Mouse (Mus musculus) embryonic facial prominence, embryonic 14.5 days (tissue): ENCODE measurements at regions not wholly inside any gene's neighbourhood (a gene's known extent, or its start where the extent isn't known, plus 50 kb on each side); places are given as distances from the start of the nearest gene placed in this dataset.

ENCODE experiments used
- ATAC-seq: fragments of 200-750 bp; cut with Nextera tagmentation; 2 replicates; pipeline ENCODE4 v1.8.0; 2017; ENCODE audit warnings: low read depth, moderate number of reproducible peaks, moderate TSS enrichment
- DNase-seq: peaks from one replicate; pipeline ENCODE4 v3.0.0-alpha.2; 2015; ENCODE audit warnings: low spot score
- H3K27ac ChIP-seq: fragments of 300-500 bp; sonication (generic); replicated peaks from 2 replicates; pipeline ENCODE4 v1.5.1; 2014; ENCODE audit warnings: low read depth, mild to moderate bottlenecking, low read length, moderate library complexity
- H3K27me3 ChIP-seq: fragments of 300-500 bp; sonication (generic); replicated peaks from 2 replicates; pipeline ENCODE4 v1.6.1; 2014; ENCODE audit warnings: low read length; ENCODE audit not compliant: control insufficient read depth, insufficient read depth
- H3K36me3 ChIP-seq: fragments of 300-500 bp; sonication (generic); 2 replicates; pipeline ENCODE4 v1.6.1; 2014; ENCODE audit warnings: low read length, mixed read lengths; ENCODE audit not compliant: control insufficient read depth, insufficient read depth
- H3K4me1 ChIP-seq: fragments of 300-500 bp; sonication (generic); 2 replicates; pipeline ENCODE4 v1.6.1; 2014; ENCODE audit warnings: antibody characterized with exemption, low read length; ENCODE audit not compliant: control insufficient read depth, insufficient read depth
- H3K4me2 ChIP-seq: fragments of 300-500 bp; sonication (generic); 2 replicates; pipeline ENCODE4 v1.6.1; 2014; ENCODE audit warnings: low read depth, mild to moderate bottlenecking, low read length, moderate library complexity, mixed read lengths
- H3K4me3 ChIP-seq: fragments of 300-500 bp; sonication (generic); 2 replicates; pipeline ENCODE4 v1.5.1; 2014; ENCODE audit warnings: low read depth, mild to moderate bottlenecking, low read length
- H3K9ac ChIP-seq: fragments of 300-500 bp; sonication (generic); 2 replicates; pipeline ENCODE4 v1.6.1; 2014; ENCODE audit warnings: low read depth, mild to moderate bottlenecking, low read length, moderate library complexity, mixed read lengths
- H3K9me3 ChIP-seq: fragments of 300-500 bp; sonication (generic); 2 replicates; pipeline ENCODE4 v1.6.1; 2016; ENCODE audit warnings: low read length; ENCODE audit not compliant: control insufficient read depth
- WGBS: fragments of 180-500 bp; shearing (Covaris S2); extraction: QIAGEN DNeasy Blood & Tissue Kit; methylation state at CpG from one replicate; pipeline ENCODE4 v1.1.7; 2014; 5-methylcytosine and 5-hydroxymethylcytosine counted together

- no peak for ATAC-seq
- no peak overlapping the region for H3K27ac ChIP-seq
- 88% methylated on average over 8 of the region's 8 CpGs for WGBS
- H3K27me3 ChIP-seq: no peaks in the 10 kb centered on the region
- no peak overlapping the region for H3K9ac ChIP-seq
- no peak for DNase-seq
- H3K4me2 ChIP-seq: no peak overlapping the region
- H3K4me3 ChIP-seq: no peak overlapping the region
- H3K9me3 ChIP-seq: no peaks in the 10 kb centered on the region
- H3K36me3 ChIP-seq: no peaks in the 10 kb centered on the region
- H3K4me1 ChIP-seq: no peaks in the 10 kb centered on the region
Measured at GRCm38 (mm10) chr8:113051770-113052473, 482.1 kb downstream of the Cntnap4 start.

GRCm38 (mm10) chr8:113065246-113066169 is 495.7 kb downstream of the Cntnap4 start:
- Histone ChIP-seq H3K36me3 (no peaks in the 10 kb centered on the region), H3K4me2 (no peak overlapping the region), H3K27ac (no peak overlapping the region), H3K27me3 (no peaks in the 10 kb centered on the region), H3K9me3 (no peaks in the 10 kb centered on the region), H3K9ac (no peak overlapping the region), H3K4me1 (no peaks in the 10 kb centered on the region), H3K4me3 (no peak overlapping the region)
- no peak for DNase-seq
- ATAC-seq: no peak
- 62% methylated on average over 2 of the region's 2 CpGs for whole genome bisulfite sequencing

- Histone ChIP-seq H3K4me1 (no peaks in the 10 kb centered on the region), H3K27me3 (no peaks in the 10 kb centered on the region), H3K36me3 (no peaks in the 10 kb centered on the region), H3K4me2 (no peak overlapping the region), H3K9ac (no peak overlapping the region), H3K9me3 (no peaks in the 10 kb centered on the region), H3K27ac (no peak overlapping the region), H3K4me3 (no peak overlapping the region)
- WGBS: 82% methylated on average over 6 of the region's 6 CpGs
- DNase-seq (no peak), ATAC-seq (no peak)
Measured at GRCm38 (mm10) chr8:113066170-113066708, 496.4 kb downstream of the Cntnap4 start.

- 89% methylated on average over 2 of the region's 2 CpGs for WGBS
- Histone ChIP-seq H3K9me3 (no peaks in the 10 kb centered on the region), H3K4me2 (no peak overlapping the region), H3K36me3 (no peaks in the 10 kb centered on the region), H3K27ac (no peak overlapping the region), H3K9ac (no peak overlapping the region), H3K4me3 (no peak overlapping the region), H3K4me1 (no peaks in the 10 kb centered on the region), H3K27me3 (no peaks in the 10 kb centered on the region)
- ATAC-seq (no peak), DNase-seq (no peak)
Measured at GRCm38 (mm10) chr8:113083976-113084375, 514.1 kb downstream of the Cntnap4 start.

GRCm38 (mm10) chr8:113087586-113087985 is 517.7 kb downstream of the Cntnap4 start:
- no peaks in the 10 kb centered on the region for H3K36me3 ChIP-seq
- no peak overlapping the region for H3K27ac ChIP-seq
- H3K4me2 ChIP-seq: no peak overlapping the region
- H3K4me3 ChIP-seq: no peak overlapping the region
- no peak overlapping the region for H3K9ac ChIP-seq
- WGBS: 75% methylated on average over 1 of the region's 1 CpGs
- no peaks in the 10 kb centered on the region for H3K9me3 ChIP-seq
- H3K4me1 ChIP-seq: no peaks in the 10 kb centered on the region
- no peak for DNase-seq
- no peaks in the 10 kb centered on the region for H3K27me3 ChIP-seq
- ATAC-seq: no peak

- no peak for DNase-seq
- Histone ChIP-seq H3K9ac (no peak overlapping the region), H3K36me3 (no peaks in the 10 kb centered on the region), H3K27me3 (no peaks in the 10 kb centered on the region), H3K4me1 (no peaks in the 10 kb centered on the region), H3K27ac (no peak overlapping the region), H3K4me3 (no peak overlapping the region), H3K9me3 (no peaks in the 10 kb centered on the region), H3K4me2 (no peak overlapping the region)
- no peak for ATAC-seq
- 66% methylated on average over 6 of the region's 6 CpGs for WGBS
Measured at GRCm38 (mm10) chr8:113111665-113112064, 523.7 kb upstream of the Mon1b start.

GRCm38 (mm10) chr8:113114165-113114700 is 521.2 kb upstream of the Mon1b start:
- Histone ChIP-seq H3K27ac (no peak overlapping the region), H3K36me3 (no peaks in the 10 kb centered on the region), H3K9me3 (no peaks in the 10 kb centered on the region), H3K4me3 (no peak overlapping the region), H3K4me2 (no peak overlapping the region), H3K27me3 (no peaks in the 10 kb centered on the region), H3K4me1 (no peaks in the 10 kb centered on the region), H3K9ac (no peak overlapping the region)
- DNase-seq (peak; percentile 7), ATAC-seq (no peak)
- 57% methylated on average over 3 of the region's 3 CpGs for WGBS

- WGBS: 74% methylated on average over 9 of the region's 9 CpGs
- no peaks in the 10 kb centered on the region for H3K9me3 ChIP-seq
Measured at GRCm38 (mm10) chr8:113117241-113117640, 518.1 kb upstream of the Mon1b start.

More at GRCm38 (mm10) chr8:113117241-113117640, 518.1 kb upstream of the Mon1b start:
- Histone ChIP-seq H3K9ac (no peak overlapping the region), H3K4me3 (no peak overlapping the region), H3K4me1 (no peaks in the 10 kb centered on the region), H3K27ac (no peak overlapping the region), H3K27me3 (no peaks in the 10 kb centered on the region), H3K4me2 (no peak overlapping the region), H3K36me3 (no peaks in the 10 kb centered on the region)
- DNase-seq (no peak), ATAC-seq (no peak)
